Mouse (Mus musculus): Measurements from ENCODE around the gene 2610028H24Rik. TPM values are rescaled to one million over a fixed set of nuclear protein-coding genes. Genes with fewer than 3 reads are reported as not detected.

The 2610028H24Rik gene
- polyA plus RNA-seq, 1 experiment from 2014 or later, result not detected

- H3K9ac ChIP-seq (ENCODE audit: low read depth, low read length), result no peak overlapping the region
- no peaks in the 10 kb centered on the region for H3K36me3 ChIP-seq (ENCODE audit: control insufficient read depth, insufficient read depth, low read length)
- 84% methylated on average over 4 of the region's 4 CpGs for WGBS
- H3K27ac ChIP-seq (ENCODE audit: low read depth, low read length), result no peak overlapping the region
- peaks cover 13% of the 10 kb centered on the region for H3K4me1 ChIP-seq (ENCODE audit: control insufficient read depth, insufficient read depth, low read depth, low read length)
- H3K4me2 ChIP-seq (ENCODE audit: low read length), result no peak overlapping the region
- no peaks in the 10 kb centered on the region for H3K9me3 ChIP-seq (ENCODE audit: control insufficient read depth, low read length)
- H3K4me3 ChIP-seq (ENCODE audit: low read length), result no peak overlapping the region
- no peak for ATAC-seq
- no peaks in the 10 kb centered on the region; the same call in 1 of the 2 replicates for H3K27me3 ChIP-seq (replicated peaks; ENCODE audit: control insufficient read depth, insufficient read depth, low read length)
These were observed 2.7 kb upstream of the 2610028H24Rik start for GRCm38 (mm10) chr10:76445996-76446681.

DNA sequence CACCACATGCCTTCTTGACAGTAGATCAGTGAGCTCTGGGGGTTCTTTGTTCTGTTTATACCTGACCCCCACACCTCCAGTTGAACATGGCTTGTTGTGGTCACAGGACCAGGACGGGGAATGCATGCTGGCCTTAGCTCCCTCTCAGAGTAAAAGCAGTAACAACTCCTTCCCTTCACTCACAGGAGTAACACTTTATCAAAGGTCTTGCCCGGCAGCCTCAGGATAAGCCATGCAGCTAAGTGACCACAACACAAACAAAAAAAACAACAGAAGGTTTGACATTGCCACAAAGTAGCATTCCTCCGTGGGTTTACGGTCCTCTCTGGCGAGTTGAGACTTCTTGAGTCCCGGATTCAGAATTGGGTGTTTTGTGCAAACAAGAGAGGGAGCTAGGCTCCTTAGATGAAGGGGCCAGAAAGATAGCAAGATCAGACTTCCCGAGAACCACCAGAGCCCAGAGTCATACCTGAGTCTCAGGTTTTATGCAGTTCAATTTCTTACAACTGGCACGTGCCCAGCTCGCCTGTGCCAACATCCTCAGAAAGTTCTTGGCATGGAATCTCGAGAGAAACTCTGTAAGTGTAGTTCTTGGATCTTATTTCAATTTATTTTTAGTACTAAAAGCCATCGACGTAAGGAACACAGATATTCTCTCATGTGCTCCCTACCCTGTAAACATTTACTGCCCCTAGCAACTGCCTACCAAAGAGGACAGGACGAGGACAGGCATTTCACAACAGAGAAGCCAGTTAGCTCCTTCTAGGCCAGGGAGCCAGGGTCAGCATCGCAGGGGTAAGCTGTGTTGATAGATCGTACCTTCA is 1.3 kb upstream of the 2610028H24Rik start:
- H3K27me3 ChIP-seq (replicated peaks; ENCODE audit: control insufficient read depth, insufficient read depth, low read length), result no peaks in the 10 kb centered on the region; the same call in 1 of the 2 replicates
- no peak overlapping the region for H3K4me2 ChIP-seq (ENCODE audit: low read length)
- H3K4me3 ChIP-seq (ENCODE audit: low read length), result no peak overlapping the region
- H3K4me1 ChIP-seq (ENCODE audit: control insufficient read depth, insufficient read depth, low read depth, low read length), result peaks cover 8% of the 10 kb centered on the region
- WGBS, result 82% methylated on average over 15 of the region's 15 CpGs
- no peak overlapping the region for H3K27ac ChIP-seq (ENCODE audit: low read depth, low read length)
- H3K36me3 ChIP-seq (ENCODE audit: control insufficient read depth, insufficient read depth, low read length), result no peaks in the 10 kb centered on the region
- no peak overlapping the region for H3K9ac ChIP-seq (ENCODE audit: low read depth, low read length)
- no peaks in the 10 kb centered on the region for H3K9me3 ChIP-seq (ENCODE audit: control insufficient read depth, low read length)
- ATAC-seq, result no peak

DNA sequence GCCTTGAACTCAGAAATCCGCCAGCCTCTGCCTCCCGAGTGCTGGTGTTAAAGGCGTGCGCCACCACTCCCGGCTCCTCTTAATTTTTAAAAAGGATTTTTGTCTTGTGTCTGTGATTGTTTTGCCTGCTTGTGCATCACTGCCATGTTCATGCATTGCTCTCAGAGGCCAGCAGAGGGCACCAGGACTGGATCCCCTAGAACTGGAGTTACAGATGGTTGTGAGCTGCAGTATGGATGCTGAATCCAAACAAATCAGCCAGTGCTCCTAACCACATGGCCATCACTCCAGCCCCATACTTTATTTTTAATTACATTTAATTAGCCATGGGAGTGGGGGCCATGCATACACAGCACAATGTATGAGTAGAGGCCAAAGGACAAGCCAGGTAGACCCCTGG is 6.4 kb downstream of the 2610028H24Rik start:
- Histone ChIP-seq H3K9ac (ENCODE audit: low read depth, low read length) (no peak overlapping the region), H3K9me3 (ENCODE audit: control insufficient read depth, low read length) (peaks cover 7% of the 10 kb centered on the region; the same call in 1 of the 2 replicates), H3K4me3 (ENCODE audit: low read length) (no peak overlapping the region), H3K4me2 (ENCODE audit: low read length) (no peak overlapping the region), H3K27me3 (replicated peaks; ENCODE audit: control insufficient read depth, insufficient read depth, low read length) (no peaks in the 10 kb centered on the region), H3K4me1 (ENCODE audit: control insufficient read depth, insufficient read depth, low read depth, low read length) (no peaks in the 10 kb centered on the region), H3K36me3 (ENCODE audit: control insufficient read depth, insufficient read depth, low read length) (no peaks in the 10 kb centered on the region), H3K27ac (ENCODE audit: low read depth, low read length) (no peak overlapping the region)
- WGBS, result 67% methylated on average over 5 of the region's 5 CpGs
- ATAC-seq, result no peak

GRCm38 (mm10) chr10:76461255-76461654 is 12.4 kb downstream of the 2610028H24Rik start:
- no peak for ATAC-seq
- peaks cover 2% of the 10 kb centered on the region; the same call in 1 of the 2 replicates for H3K36me3 ChIP-seq (ENCODE audit: control insufficient read depth, insufficient read depth, low read length)
- no peaks in the 10 kb centered on the region for H3K4me1 ChIP-seq (ENCODE audit: control insufficient read depth, insufficient read depth, low read depth, low read length)
- H3K27me3 ChIP-seq (replicated peaks; ENCODE audit: control insufficient read depth, insufficient read depth, low read length), result no peaks in the 10 kb centered on the region
- no peak overlapping the region for H3K27ac ChIP-seq (ENCODE audit: low read depth, low read length)
- H3K4me3 ChIP-seq (ENCODE audit: low read length), result no peak overlapping the region
- H3K9ac ChIP-seq (ENCODE audit: low read depth, low read length), result no peak overlapping the region
- peaks cover 7% of the 10 kb centered on the region; the same call in 1 of the 2 replicates for H3K9me3 ChIP-seq (ENCODE audit: control insufficient read depth, low read length)
- H3K4me2 ChIP-seq (ENCODE audit: low read length), result no peak overlapping the region
- 90% methylated on average over 1 of the region's 1 CpGs for WGBS

DNA sequence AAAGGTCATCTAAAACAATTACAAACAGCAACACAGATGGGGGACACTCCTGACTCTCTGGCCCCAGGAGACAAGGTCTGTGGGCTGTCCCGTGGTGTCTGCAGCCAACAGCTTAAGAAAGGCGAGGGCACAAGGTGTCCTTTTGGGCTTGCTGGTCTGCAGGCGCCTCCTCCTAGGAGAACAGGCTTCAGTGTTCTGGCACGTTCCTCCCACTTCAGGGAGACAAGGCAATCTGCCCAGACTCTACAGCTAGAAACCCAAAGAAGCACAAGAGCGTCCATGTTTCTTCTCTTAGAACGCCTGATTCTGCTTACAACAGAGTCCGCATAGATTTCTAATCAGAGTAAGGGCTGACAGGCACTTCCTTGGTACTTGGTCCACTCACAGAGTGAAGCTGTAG is 13.4 kb downstream of the 2610028H24Rik start:
- Histone ChIP-seq H3K4me2 (ENCODE audit: low read length) (no peak overlapping the region), H3K4me1 (ENCODE audit: control insufficient read depth, insufficient read depth, low read depth, low read length) (no peaks in the 10 kb centered on the region), H3K36me3 (ENCODE audit: control insufficient read depth, insufficient read depth, low read length) (peaks cover 2% of the 10 kb centered on the region; the same call in 1 of the 2 replicates), H3K27me3 (replicated peaks; ENCODE audit: control insufficient read depth, insufficient read depth, low read length) (no peaks in the 10 kb centered on the region), H3K9me3 (ENCODE audit: control insufficient read depth, low read length) (peaks cover 7% of the 10 kb centered on the region; the same call in 1 of the 2 replicates), H3K4me3 (ENCODE audit: low read length) (no peak overlapping the region), H3K9ac (ENCODE audit: low read depth, low read length) (no peak overlapping the region), H3K27ac (ENCODE audit: low read depth, low read length) (no peak overlapping the region)
- no peak for ATAC-seq
- WGBS, result 90% methylated on average over 7 of the region's 7 CpGs

- no peak for ATAC-seq
- Histone ChIP-seq H3K9me3 (ENCODE audit: control insufficient read depth, low read length) (peaks cover 7% of the 10 kb centered on the region; the same call in 1 of the 2 replicates), H3K27me3 (replicated peaks; ENCODE audit: control insufficient read depth, insufficient read depth, low read length) (no peaks in the 10 kb centered on the region), H3K4me1 (ENCODE audit: control insufficient read depth, insufficient read depth, low read depth, low read length) (0 out of 2 replicates have a peak, but pooled peaks cover under 1% of the 10 kb centered on the region), H3K27ac (ENCODE audit: low read depth, low read length) (no peak overlapping the region), H3K4me3 (ENCODE audit: low read length) (no peak overlapping the region), H3K36me3 (ENCODE audit: control insufficient read depth, insufficient read depth, low read length) (peaks cover 2% of the 10 kb centered on the region; the same call in 1 of the 2 replicates), H3K4me2 (ENCODE audit: low read length) (no peak overlapping the region), H3K9ac (ENCODE audit: low read depth, low read length) (no peak overlapping the region)
- WGBS, result 88% methylated on average over 6 of the region's 6 CpGs
These were observed 13.8 kb downstream of the 2610028H24Rik start for GRCm38 (mm10) chr10:76462721-76463120.

GRCm38 (mm10) chr10:76468203-76469162 is 19.6 kb downstream of the 2610028H24Rik start, which contains the start of the genes Mcm3ap and Ybey:
Gene Mcm3ap, plus strand, starts transcription at chr10:76468927.
Gene Ybey, minus strand, starts transcription at chr10:76469114.
- peak within 1 kb of the TSS; percentile 76 for H3K27ac ChIP-seq (ENCODE audit: low read depth, low read length)
- no peaks in the 10 kb centered on the region for H3K27me3 ChIP-seq (replicated peaks; ENCODE audit: control insufficient read depth, insufficient read depth, low read length)
- H3K36me3 ChIP-seq (ENCODE audit: control insufficient read depth, insufficient read depth, low read length), result peaks cover 11% of the 10 kb centered on the region
- no peaks in the 10 kb centered on the region for H3K9me3 ChIP-seq (ENCODE audit: control insufficient read depth, low read length)
- H3K4me2 ChIP-seq (ENCODE audit: low read length), result peak within 1 kb of the TSS; percentile 71
- ATAC-seq, result peak; percentile 99
- peaks cover 11% of the 10 kb centered on the region for H3K4me1 ChIP-seq (ENCODE audit: control insufficient read depth, insufficient read depth, low read depth, low read length)
- peak within 1 kb of the TSS; percentile 52 for H3K4me3 ChIP-seq (ENCODE audit: low read length)
- 2% methylated on average over 55 of the region's 55 CpGs for WGBS
- peak within 1 kb of the TSS; percentile 69 for H3K9ac ChIP-seq (ENCODE audit: low read depth, low read length)

- Histone ChIP-seq H3K9me3 (ENCODE audit: control insufficient read depth, low read length) (no peaks in the 10 kb centered on the region), H3K27ac (ENCODE audit: low read depth, low read length) (no peak overlapping the region), H3K4me2 (ENCODE audit: low read length) (no peak overlapping the region), H3K36me3 (ENCODE audit: control insufficient read depth, insufficient read depth, low read length) (peaks cover 35% of the 10 kb centered on the region), H3K4me1 (ENCODE audit: control insufficient read depth, insufficient read depth, low read depth, low read length) (peaks cover 7% of the 10 kb centered on the region), H3K4me3 (ENCODE audit: low read length) (no peak overlapping the region), H3K27me3 (replicated peaks; ENCODE audit: control insufficient read depth, insufficient read depth, low read length) (no peaks in the 10 kb centered on the region), H3K9ac (ENCODE audit: low read depth, low read length) (no peak overlapping the region)
- 88% methylated on average over 5 of the region's 5 CpGs for WGBS
- no peak for ATAC-seq
These were observed 24.9 kb downstream of the 2610028H24Rik start for GRCm38 (mm10) chr10:76473759-76474158.

All from hindbrain, embryonic 16.5 days (tissue).